Mouse (Mus musculus): ENCODE data around the gene Arl4d.
"Not testable (repeated sequence)": the region's sequence is repeated elsewhere in the genome, so short reads cannot be mapped to it uniquely, and the experiment has no call there.

Gene Arl4d

GRCm38 (mm10) chr11:101645411-101646282 is 19.7 kb upstream of the Arl4d start:
- peak; percentile 44 to 60 for DNase-seq (ENCODE audit: low spot score in 2 of 2)

GRCm38 (mm10) chr11:101646283-101646794 is 19.0 kb upstream of the Arl4d start:
- DNase-seq (ENCODE audit: low spot score in 2 of 2), result not testable (repeated sequence)

GRCm38 (mm10) chr11:101647093-101647492 is 18.2 kb upstream of the Arl4d start:
- DNase-seq (ENCODE audit: low spot score in 2 of 2), result not testable (repeated sequence)

GRCm38 (mm10) chr11:101656356-101656755 is 9.0 kb upstream of the Arl4d start:
- no peak for DNase-seq (ENCODE audit: low spot score in 2 of 2)

- DNase-seq (ENCODE audit: low spot score in 2 of 2), result no peak
Measured at GRCm38 (mm10) chr11:101657528-101657885, 7.8 kb upstream of the Arl4d start.

GRCm38 (mm10) chr11:101657886-101658750 is 7.2 kb upstream of the Arl4d start:
- peak; percentile 62 to 74 for DNase-seq (ENCODE audit: low spot score in 2 of 2)

- DNase-seq (ENCODE audit: low spot score in 2 of 2), result peak; percentile 24 to 44
Measured at GRCm38 (mm10) chr11:101658751-101659558, 6.4 kb upstream of the Arl4d start.

GRCm38 (mm10) chr11:101661191-101661590 is 4.2 kb upstream of the Arl4d start:
- no peak for DNase-seq (ENCODE audit: low spot score in 2 of 2)

- no peak for DNase-seq (ENCODE audit: low spot score in 2 of 2)
Measured at GRCm38 (mm10) chr11:101661786-101662185, 3.6 kb upstream of the Arl4d start.

- no peak for DNase-seq (ENCODE audit: low spot score in 2 of 2)
Measured at GRCm38 (mm10) chr11:101663229-101664027, 1.9 kb upstream of the Arl4d start.

- no peak for DNase-seq (ENCODE audit: low spot score in 2 of 2)
Measured at GRCm38 (mm10) chr11:101665636-101665992, 273 bp downstream of the Arl4d start.

GRCm38 (mm10) chr11:101666626-101667345 is 1.4 kb downstream of the Arl4d start:
- no peak for DNase-seq (ENCODE audit: low spot score in 2 of 2)

- no peak for DNase-seq (ENCODE audit: low spot score in 2 of 2)
Measured at GRCm38 (mm10) chr11:101667871-101668532, 2.7 kb downstream of the Arl4d start.

- DNase-seq (ENCODE audit: low spot score in 2 of 2), result no peak
Measured at GRCm38 (mm10) chr11:101668546-101669261, 3.4 kb downstream of the Arl4d start.

GRCm38 (mm10) chr11:101670334-101670733 is 5.0 kb downstream of the Arl4d start:
- DNase-seq (ENCODE audit: low spot score in 2 of 2), result no peak

- DNase-seq (ENCODE audit: low spot score in 2 of 2), result no peak
Measured at GRCm38 (mm10) chr11:101671255-101671654, 5.9 kb downstream of the Arl4d start.

- no peak for DNase-seq (ENCODE audit: low spot score in 2 of 2)
Measured at GRCm38 (mm10) chr11:101673010-101673642, 7.8 kb downstream of the Arl4d start.

GRCm38 (mm10) chr11:101674106-101674505 is 8.8 kb downstream of the Arl4d start:
- no peak for DNase-seq (ENCODE audit: low spot score in 2 of 2)
